Mouse (Mus musculus) hematopoietic stem cell, adult 5-6 weeks (primary cell): ENCODE data around the gene Nr1h4. TPM values are rescaled to one million over a fixed set of nuclear protein-coding genes. Genes with fewer than 3 reads are reported as not detected.
"Not testable (repeated sequence)": the region's sequence is repeated elsewhere in the genome, so short reads cannot be mapped to it uniquely, and the experiment has no call there.

ENCODE experiments used
- ATAC-seq, 2 experiments: fragments of 125-278 bp in 1 of 2; replicated peaks in 1 of 2; 2 replicates each; pipeline ENCODE4 v1.8.0; 2016 to 2017; ENCODE audit warnings: inconsistent platforms in 2 of 2, mild to moderate bottlenecking in 2 of 2, moderate number of reproducible peaks in 2 of 2, low read depth in 1 of 2, moderate TSS enrichment in 1 of 2; ENCODE audit not compliant: low FRiP score in 2 of 2, poor library complexity in 2 of 2, severe bottlenecking in 2 of 2, insufficient read depth in 1 of 2, low TSS enrichment in 1 of 2
- total RNA-seq: library from RNA; stranded (forward); fragments of 172-1452, 232-1000 nt; gene quantifications from 2 replicates; pipeline ENCODE4 v1.2.3, GENCODE M21; 2017

The Nr1h4 gene
- not detected in 2 replicates for total RNA-seq

GRCm38 (mm10) chr10:89532929-89533727 is at the start of gene Nr1h4:
TSS of gene Nr1h4 (minus strand) at chr10:89533585.
- ATAC-seq: no peak

DNA sequence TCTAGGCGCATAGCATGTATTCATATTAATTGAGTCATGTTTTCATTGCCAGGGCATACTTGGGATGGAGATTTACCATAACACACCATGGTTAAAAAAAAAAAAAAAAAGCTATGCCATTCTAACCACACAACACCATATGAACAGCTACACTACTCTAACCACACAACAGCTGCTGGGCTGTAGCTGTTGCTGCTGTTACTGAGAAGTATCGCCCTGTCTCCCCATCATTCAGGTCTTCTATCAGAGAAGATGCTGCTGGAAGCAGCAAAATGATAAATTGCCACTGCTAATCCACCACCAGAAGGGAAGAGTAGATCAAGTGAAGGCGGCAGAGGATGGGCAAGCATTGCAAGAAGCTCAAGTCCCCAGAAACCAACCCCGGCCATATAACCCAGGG is 45.4 kb upstream of the Nr1h4 start:
- no peak for ATAC-seq

GRCm38 (mm10) chr10:89577666-89578065 is 44.3 kb upstream of the Nr1h4 start:
- no peak for ATAC-seq

DNA sequence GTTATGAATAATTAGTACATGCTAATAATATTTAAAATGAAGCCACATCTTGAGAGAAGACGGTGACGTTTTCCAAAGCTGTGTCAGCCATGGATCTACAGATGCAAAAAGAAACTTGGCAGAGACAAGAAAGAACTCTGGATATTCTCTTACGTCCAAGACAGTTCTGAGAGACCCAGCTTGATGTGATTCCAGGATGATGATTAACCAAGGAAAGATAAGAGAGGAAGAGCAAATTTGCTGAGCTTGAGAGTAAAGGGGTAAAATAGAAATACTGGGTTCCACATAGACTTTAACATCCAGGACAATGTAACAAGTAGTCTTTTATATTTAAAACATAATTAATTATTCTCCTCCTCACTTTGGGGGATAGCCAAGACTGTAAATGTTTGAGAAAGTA is 40.0 kb upstream of the Nr1h4 start:
- no peak for ATAC-seq

DNA sequence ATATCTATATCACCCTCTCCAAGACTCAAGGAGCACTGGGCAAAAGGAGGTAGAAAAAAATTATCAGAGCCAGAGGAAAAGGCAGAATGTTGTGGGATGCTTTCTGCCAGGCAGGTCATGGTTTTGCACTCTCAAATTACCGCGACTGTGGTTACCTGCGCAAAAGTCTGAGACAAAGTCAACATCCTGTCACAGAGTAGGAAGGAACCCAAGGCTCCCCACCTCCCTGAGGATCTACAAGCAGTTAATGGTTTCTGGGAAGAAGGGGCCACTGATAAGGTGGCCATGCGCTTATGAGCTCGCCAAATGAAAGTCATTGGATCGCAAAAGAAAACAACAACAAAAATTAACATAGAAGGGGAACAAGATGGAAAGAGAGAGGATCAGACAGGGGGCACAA is 39.6 kb upstream of the Nr1h4 start:
- no peak for ATAC-seq

DNA sequence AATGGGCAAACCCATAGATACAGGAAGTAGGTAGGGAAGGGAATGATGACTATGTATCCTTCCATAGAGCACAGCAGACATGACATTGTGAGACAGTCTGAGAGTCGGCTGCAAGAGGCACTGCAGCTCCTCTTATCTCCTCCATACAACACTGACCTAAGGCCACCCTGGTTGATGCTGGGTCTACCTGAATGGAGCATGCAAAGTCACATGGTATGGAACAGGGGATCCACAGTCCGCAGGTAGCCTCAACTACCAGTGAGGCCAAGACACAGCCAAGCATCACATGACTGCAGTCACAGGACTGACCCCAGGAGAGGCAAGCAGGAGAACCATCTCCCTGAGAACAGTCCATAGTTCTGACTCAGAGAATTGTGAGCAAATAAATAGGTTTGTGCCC is 34.0 kb upstream of the Nr1h4 start:
- ATAC-seq: no peak

DNA sequence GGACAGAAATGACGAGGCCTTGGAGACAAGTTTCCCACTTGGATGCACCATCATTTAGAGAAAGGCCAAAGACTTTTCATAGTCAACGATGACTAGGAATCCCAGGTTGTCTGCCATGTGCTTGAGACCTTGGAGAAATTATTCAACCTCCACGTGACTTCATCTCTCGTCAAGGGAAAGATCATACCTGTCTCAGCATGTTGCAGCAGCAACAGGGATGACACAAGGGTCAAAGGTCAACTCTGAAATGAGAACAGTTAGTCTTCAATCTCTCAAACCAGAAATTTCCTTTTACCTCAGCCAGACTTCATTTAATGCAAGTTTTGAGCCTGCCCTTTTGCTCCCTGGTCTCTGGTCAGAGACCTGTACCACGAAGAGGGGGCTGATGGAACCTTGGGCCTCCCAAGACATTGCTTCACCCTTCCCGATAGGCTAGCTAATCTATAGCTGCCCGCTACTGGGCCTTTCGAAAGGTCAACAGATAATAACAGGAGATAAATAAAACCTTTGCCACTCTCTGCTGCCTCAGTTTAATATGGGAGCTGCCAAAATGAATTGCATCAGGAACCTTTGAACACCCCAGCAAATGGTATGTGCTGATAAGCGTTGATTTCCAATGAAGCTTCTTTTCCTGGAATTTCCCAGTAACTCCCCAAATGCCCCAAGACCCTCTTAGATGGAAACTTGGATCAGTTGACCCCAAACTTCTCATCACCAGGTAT is 32.1 kb upstream of the Nr1h4 start:
- no peak for ATAC-seq

DNA sequence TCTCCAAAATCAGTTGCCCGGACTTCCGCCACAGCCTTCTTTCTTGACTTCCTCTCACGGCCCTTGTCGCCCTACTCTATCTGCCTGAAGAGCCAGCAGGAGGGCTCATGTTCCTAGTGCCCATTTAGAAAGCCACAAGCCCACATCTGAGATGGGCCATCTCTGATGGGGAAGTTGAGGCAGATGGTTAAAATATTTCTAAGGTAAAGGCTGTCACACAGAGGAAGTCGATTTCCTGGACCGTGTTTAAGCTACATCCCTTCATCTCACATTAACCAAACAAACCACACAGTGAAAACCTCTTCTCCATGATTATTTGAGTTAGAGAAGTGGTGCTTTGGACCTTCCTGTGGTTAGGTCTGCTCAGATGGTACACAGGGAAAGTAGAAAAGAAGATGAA is 28.7 kb upstream of the Nr1h4 start:
- ATAC-seq: peak; percentile 79 to 88

GRCm38 (mm10) chr10:89559351-89559750 is 26.0 kb upstream of the Nr1h4 start:
- no peak for ATAC-seq

- not testable (repeated sequence) for ATAC-seq
Observed at GRCm38 (mm10) chr10:89554885-89555284, 21.5 kb upstream of the Nr1h4 start.

DNA sequence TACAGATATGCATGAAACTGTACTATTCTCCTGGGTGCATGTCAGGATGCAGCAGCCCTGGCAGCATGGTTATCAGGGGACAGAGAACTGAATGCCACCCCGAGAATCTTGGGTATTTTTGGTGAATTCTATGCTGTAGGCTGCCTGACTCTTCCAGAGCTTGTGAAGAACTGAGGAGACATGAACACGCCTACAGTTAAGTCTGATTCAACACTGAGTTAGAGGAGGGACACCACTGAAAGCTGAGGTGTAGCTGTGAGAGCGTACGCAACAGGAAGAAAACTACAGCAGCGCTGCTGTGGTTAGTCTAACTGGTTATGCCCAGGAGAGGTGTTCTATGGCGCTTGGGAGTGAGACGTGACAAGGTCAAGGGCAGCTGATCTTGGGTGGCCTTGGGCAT is 20.5 kb upstream of the Nr1h4 start:
- ATAC-seq: not testable (repeated sequence)

GRCm38 (mm10) chr10:89553015-89553414 is 19.6 kb upstream of the Nr1h4 start:
- no peak for ATAC-seq

DNA sequence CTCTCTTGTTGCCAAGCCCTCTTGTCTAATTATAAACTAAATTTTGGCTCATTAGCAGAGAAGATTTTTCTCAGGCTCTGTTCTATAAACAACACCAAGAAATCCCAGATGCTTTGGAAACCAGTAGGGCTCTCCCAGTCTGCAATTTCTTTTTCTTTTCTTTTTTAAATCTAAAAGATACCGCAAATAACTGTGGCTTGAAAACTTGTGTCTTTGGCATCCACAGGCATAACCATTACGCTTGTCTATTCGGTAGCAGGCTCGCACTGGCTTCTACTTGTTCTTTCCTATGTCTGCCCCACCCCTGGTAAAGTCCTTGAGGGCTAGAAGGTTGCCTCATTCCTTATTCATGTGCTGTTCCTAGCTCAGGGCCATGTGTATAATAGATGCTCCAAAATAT is 18.3 kb upstream of the Nr1h4 start:
- no peak for ATAC-seq

DNA sequence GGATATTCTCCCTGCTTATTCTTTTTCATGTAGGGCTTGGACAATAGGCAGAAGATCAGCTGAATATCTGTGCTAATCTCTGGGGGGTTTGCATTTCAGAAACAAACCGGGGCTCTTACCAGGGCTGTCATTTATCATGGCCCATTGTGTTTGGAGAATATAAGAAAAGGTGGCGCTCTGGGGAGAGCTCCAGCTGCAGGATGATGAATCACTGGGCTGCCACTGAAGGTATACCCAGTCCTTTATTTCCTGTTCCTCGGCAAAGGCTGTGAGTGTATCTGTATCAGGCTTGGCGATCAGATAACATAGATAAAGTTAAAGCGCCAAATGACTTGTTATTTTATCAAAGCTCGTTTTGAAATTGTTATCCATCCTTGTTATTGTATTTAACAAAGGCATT is 14.6 kb upstream of the Nr1h4 start:
- no peak for ATAC-seq

DNA sequence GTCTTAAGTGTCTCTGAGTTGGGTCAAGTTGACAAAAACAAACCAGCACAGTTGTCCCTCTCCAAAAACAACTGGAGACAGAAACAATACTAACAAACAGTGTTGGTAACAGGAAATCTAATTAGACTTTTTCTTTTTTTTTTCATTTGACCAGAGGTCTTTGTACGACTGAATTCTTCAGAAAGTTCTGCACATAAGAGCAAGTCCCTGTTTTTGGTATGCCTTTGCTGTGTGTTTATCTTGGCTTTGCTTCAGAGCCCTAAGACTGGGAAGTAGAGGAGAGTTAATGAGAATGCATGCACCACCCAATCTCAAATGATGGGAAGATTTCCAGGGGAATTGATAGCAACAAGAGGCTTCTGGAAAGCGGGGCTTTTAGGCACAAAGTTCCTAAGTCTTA is 13.6 kb upstream of the Nr1h4 start:
- ATAC-seq: no peak

DNA sequence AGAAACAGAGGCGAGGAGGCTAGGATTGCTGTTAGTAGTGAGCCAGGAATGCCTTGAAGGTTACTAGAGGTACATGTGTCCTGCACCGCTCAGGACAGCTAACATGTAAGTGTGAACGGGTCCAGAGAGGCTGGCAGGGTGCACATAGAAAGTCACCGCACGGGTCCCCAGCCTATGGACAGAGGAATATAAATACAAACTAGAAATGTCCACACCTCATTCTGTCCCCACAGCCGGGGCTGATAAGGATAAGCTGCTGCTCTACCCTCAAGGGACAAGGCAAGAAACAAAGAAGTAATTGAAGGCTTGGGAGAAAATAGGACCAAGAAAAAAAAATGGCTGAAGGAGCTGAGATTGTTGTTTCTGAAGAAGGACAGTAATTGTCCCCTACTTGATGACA is 10.5 kb upstream of the Nr1h4 start:
- no peak for ATAC-seq

- ATAC-seq: no peak
Observed at GRCm38 (mm10) chr10:89542321-89542720, 8.9 kb upstream of the Nr1h4 start.

- no peak for ATAC-seq
Observed at GRCm38 (mm10) chr10:89532451-89532850, 934 bp downstream of the Nr1h4 start.

- no peak for ATAC-seq
Observed at GRCm38 (mm10) chr10:89531976-89532375, 1.4 kb downstream of the Nr1h4 start.
